In genomic region chr8:123065214-123066100, GRCm38 (mm10) we compare ENCODE assay signal across 8 mouse cellular contexts. TPM values are rescaled to one million over a fixed set of nuclear protein-coding genes. Genes with fewer than 3 reads are reported as not detected.
DNase-seq lines count a peak whose midpoint lies in the region; ATAC-seq lines count a peak whose summit lies in the region.

No protein-coding gene starts in this region.

- peak; percentile 78 for ATAC-seq in inflammation-experienced regulatory T-cells, adult 6 months
- ATAC-seq in megakaryocyte-erythroid progenitor cell, adult 5-6 weeks (replicated peaks; ENCODE audit: low FRiP score, low TSS enrichment, poor library complexity, severe bottlenecking) = peak; percentile 91

- intact Hi-C loops in left cerebral cortex, postnatal 10 days (cut with DNase I) = no loop called here

- peak; percentile 98 for DNase-seq in adipocyte (ENCODE audit: low spot score)
- DNase-seq in embryo, embryonic 10 days (ENCODE audit: low spot score) = peak; percentile 98
- peak; percentile 96 for DNase-seq in gastrocnemius, postnatal 10 days
- peak; percentile 93 to 97 for DNase-seq in left cerebral cortex, postnatal 10 days (ENCODE audit: extremely low spot score in 1 of 2, low spot score in 2 of 2)
- peak; percentile 97 for DNase-seq in right cerebral cortex, postnatal 25 days
- peak; percentile 94 to 95 for DNase-seq in urinary bladder, postnatal 4 days (ENCODE audit: low spot score in 2 of 2)

RNA-seq across cellular contexts. Expression of gene Spg7, which starts 2.7 kb away (rescaled TPM):
- total RNA-seq in gastrocnemius, postnatal 10 days (2021) = 10 to 100 TPM; 49.6 to 56.8 TPM
- polyA plus RNA-seq in inflammation-experienced regulatory T-cells, adult 6 months (2017; shearing (Covaris generic)) = 10 to 100 TPM; 16.5 to 35.2 (median 19.0) TPM
- total RNA-seq in left cerebral cortex, postnatal 10 days (2021) = 10 to 100 TPM; 70.4 to 71.3 TPM
- total RNA-seq in megakaryocyte-erythroid progenitor cell, adult 5-6 weeks (2014; fragmentation: Nextera tagmentation) = 89.0 and 94.3 TPM in 2 replicates
- total RNA-seq in megakaryocyte-erythroid progenitor cell, adult 5-6 weeks (2017) = 60.1 and 68.2 TPM in 2 replicates

RNA-seq across cellular contexts. Expression of gene Ankrd11, which starts 23.4 kb away (rescaled TPM):
- total RNA-seq in gastrocnemius, postnatal 10 days (2021) = 10 to 100 TPM; 52.0 to 65.8 TPM
- 100 to 1,000 TPM in 1 of 3 experiments, 10 to 100 TPM in 2; 54.0 to 105 (median 84.1) TPM for polyA plus RNA-seq in inflammation-experienced regulatory T-cells, adult 6 months (2017; shearing (Covaris generic))
- total RNA-seq in left cerebral cortex, postnatal 10 days (2021) = 100 to 1,000 TPM; 137 to 138 TPM
- 97.9 and 99.4 TPM in 2 replicates for total RNA-seq in megakaryocyte-erythroid progenitor cell, adult 5-6 weeks (2014; fragmentation: Nextera tagmentation)
- 57.1 and 57.3 TPM in 2 replicates for total RNA-seq in megakaryocyte-erythroid progenitor cell, adult 5-6 weeks (2017)

RNA-seq across cellular contexts. Expression of gene Rpl13, which starts 36.7 kb away (rescaled TPM):
- total RNA-seq in gastrocnemius, postnatal 10 days (2021) = 100 to 1,000 TPM; 676 to 736 TPM
- polyA plus RNA-seq in inflammation-experienced regulatory T-cells, adult 6 months (2017; shearing (Covaris generic)) = 1,000 to 10,000 TPM; 1,514 to 2,679 (median 2,672) TPM
- total RNA-seq in left cerebral cortex, postnatal 10 days (2021) = 100 to 1,000 TPM; 451 to 456 TPM
- 2,414 and 2,637 TPM in 2 replicates for total RNA-seq in megakaryocyte-erythroid progenitor cell, adult 5-6 weeks (2014; fragmentation: Nextera tagmentation)
- total RNA-seq in megakaryocyte-erythroid progenitor cell, adult 5-6 weeks (2017) = 3,345 and 3,531 TPM in 2 replicates

RNA-seq across cellular contexts. Expression of gene Cpne7, which starts 51.7 kb away (rescaled TPM):
- total RNA-seq in gastrocnemius, postnatal 10 days (2021) = under 1 TPM; 0.41 to 0.82 TPM
- 10 to 100 TPM in 1 of 3 experiments, 1 to 10 TPM in 2; 1.2 to 13.6 (median 6.6) TPM for polyA plus RNA-seq in inflammation-experienced regulatory T-cells, adult 6 months (2017; shearing (Covaris generic))
- 10 to 100 TPM; 75.7 to 94.1 TPM for total RNA-seq in left cerebral cortex, postnatal 10 days (2021)
- total RNA-seq in megakaryocyte-erythroid progenitor cell, adult 5-6 weeks (2014; fragmentation: Nextera tagmentation) = 1.5 and 2.3 TPM in 2 replicates
- total RNA-seq in megakaryocyte-erythroid progenitor cell, adult 5-6 weeks (2017) = 1.0 and 1.2 TPM in 2 replicates

Comparison
In these comparisons a context has a peak if more than half of its experiments do, and no peak if none do; other contexts are left out.
1. Peak in every context shown above with its lines: DNase-seq and ATAC-seq.